Mouse (Mus musculus) forebrain, embryonic 10.5 days (tissue): ENCODE measurements around the gene Ntm. TPM values are rescaled to one million over a fixed set of nuclear protein-coding genes. Genes with fewer than 3 reads are reported as not detected.

Source experiments
- DNase-seq: peaks from one replicate; pipeline ENCODE4 v3.0.0-alpha.2; 2017; ENCODE audit warnings: low spot score; ENCODE audit errors: extremely low spot score
- H3K27ac ChIP-seq: fragments of 300-500 bp; sonication (generic); 2 replicates; pipeline ENCODE4 v1.5.1; 2016; ENCODE audit warnings: mild to moderate bottlenecking
- H3K27me3 ChIP-seq: fragments of 300-500 bp; sonication (generic); 2 replicates; pipeline ENCODE4 v1.6.1; 2016; ENCODE audit warnings: mild to moderate bottlenecking; ENCODE audit not compliant: poor library complexity, severe bottlenecking
- H3K36me3 ChIP-seq: fragments of 300-500 bp; sonication (generic); replicated peaks from 2 replicates; pipeline ENCODE4 v1.6.1; 2016; ENCODE audit warnings: mild to moderate bottlenecking, moderate library complexity
- H3K4me1 ChIP-seq: fragments of 300-500 bp; sonication (generic); 2 replicates; pipeline ENCODE4 v1.6.1; 2016
- H3K4me3 ChIP-seq: fragments of 300-500 bp; sonication (generic); 2 replicates; pipeline ENCODE4 v1.5.1; 2016; ENCODE audit warnings: mild to moderate bottlenecking, moderate library complexity
- H3K9me3 ChIP-seq: fragments of 300-500 bp; sonication (generic); 2 replicates; pipeline ENCODE4 v1.6.1; 2016; ENCODE audit warnings: mild to moderate bottlenecking, moderate library complexity
- whole genome bisulfite sequencing: fragments of 180-500 bp; shearing (Covaris S2); methylation state at CpG from one replicate; pipeline ENCODE4 v1.1.7; 2016; 5-methylcytosine and 5-hydroxymethylcytosine counted together
- polyA plus RNA-seq: library from polyadenylated mRNA; unstranded; fragments of >200 nt; fragmentation: Nextera tagmentation; extraction: Ambion mirVana; gene quantifications from 2 replicates; pipeline ENCODE4 v1.2.1, GENCODE M21; 2016

The Ntm gene
- polyA plus RNA-seq, 1 experiment from 2014 or later, result 6.5 TPM

DNA sequence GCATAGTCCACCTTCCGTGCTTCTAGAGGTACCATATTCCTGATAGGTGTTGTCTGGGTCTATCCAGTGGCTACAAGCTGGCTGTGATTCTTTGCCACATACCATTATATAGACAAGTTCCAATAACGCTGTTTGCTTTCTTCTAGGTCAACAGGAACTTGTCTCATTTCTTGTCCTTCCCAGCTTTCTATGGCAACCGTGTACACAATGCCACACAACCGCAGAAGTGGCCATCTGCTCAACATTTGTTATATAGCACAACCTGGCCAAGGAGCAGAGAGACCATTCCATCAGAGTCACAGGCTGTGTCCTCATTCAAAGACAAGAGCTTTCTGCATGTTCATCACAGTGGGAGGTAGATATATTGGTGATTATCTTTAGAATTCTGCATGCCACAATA is 404.0 kb downstream of the Ntm start:
- H3K27me3 ChIP-seq, result no peaks in the 10 kb centered on the region
- peaks cover 8% of the 10 kb centered on the region for H3K4me1 ChIP-seq
- no peak for DNase-seq
- H3K27ac ChIP-seq, result no peak overlapping the region
- H3K4me3 ChIP-seq, result no peak overlapping the region
- 89% methylated on average over 4 of the region's 4 CpGs for WGBS
- no peaks in the 10 kb centered on the region for H3K36me3 ChIP-seq
- no peaks in the 10 kb centered on the region for H3K9me3 ChIP-seq

GRCm38 (mm10) chr9:29550582-29550981 is 412.4 kb downstream of the Ntm start:
- no peak for DNase-seq
- Histone ChIP-seq H3K4me3 (no peak overlapping the region), H3K4me1 (peaks cover 7% of the 10 kb centered on the region), H3K27ac (no peak overlapping the region), H3K36me3 (no peaks in the 10 kb centered on the region), H3K27me3 (0 out of 2 replicates have a peak, but pooled peaks cover 3% of the 10 kb centered on the region), H3K9me3 (no peaks in the 10 kb centered on the region)
- 89% methylated on average over 8 of the region's 8 CpGs for WGBS

DNA sequence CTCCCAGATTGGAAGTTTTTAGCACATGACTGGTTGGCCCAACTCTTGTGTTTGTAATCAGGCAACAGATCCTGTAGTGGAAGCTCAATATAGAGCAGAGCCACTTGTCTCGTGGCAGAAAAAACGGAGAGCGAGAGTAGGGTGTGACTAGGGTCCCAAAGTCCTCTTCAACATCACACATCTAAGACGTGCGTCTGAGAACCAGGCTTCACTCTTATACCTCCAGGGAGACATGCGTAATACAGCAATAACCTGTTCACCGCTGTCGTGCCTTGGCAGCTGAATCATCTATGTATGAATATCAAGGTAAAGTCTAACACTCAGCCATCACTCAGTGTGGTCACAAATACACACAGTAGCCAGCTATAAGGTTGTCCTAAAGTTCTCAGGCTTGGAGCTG is 412.8 kb downstream of the Ntm start:
- Histone ChIP-seq H3K4me3 (no peak overlapping the region), H3K4me1 (peaks cover 7% of the 10 kb centered on the region), H3K27me3 (0 out of 2 replicates have a peak, but pooled peaks cover 3% of the 10 kb centered on the region), H3K27ac (no peak overlapping the region), H3K36me3 (no peaks in the 10 kb centered on the region), H3K9me3 (no peaks in the 10 kb centered on the region)
- WGBS, result 92% methylated on average over 8 of the region's 8 CpGs
- no peak for DNase-seq

- 92% methylated on average over 2 of the region's 2 CpGs for WGBS
- no peaks in the 10 kb centered on the region for H3K9me3 ChIP-seq
- no peaks in the 10 kb centered on the region for H3K36me3 ChIP-seq
- H3K27ac ChIP-seq, result no peak overlapping the region
- peaks cover 15% of the 10 kb centered on the region for H3K4me1 ChIP-seq
- H3K27me3 ChIP-seq, result no peaks in the 10 kb centered on the region
- no peak overlapping the region for H3K4me3 ChIP-seq
- DNase-seq, result no peak
Measured at GRCm38 (mm10) chr9:29536415-29536814, 426.5 kb downstream of the Ntm start.

DNA sequence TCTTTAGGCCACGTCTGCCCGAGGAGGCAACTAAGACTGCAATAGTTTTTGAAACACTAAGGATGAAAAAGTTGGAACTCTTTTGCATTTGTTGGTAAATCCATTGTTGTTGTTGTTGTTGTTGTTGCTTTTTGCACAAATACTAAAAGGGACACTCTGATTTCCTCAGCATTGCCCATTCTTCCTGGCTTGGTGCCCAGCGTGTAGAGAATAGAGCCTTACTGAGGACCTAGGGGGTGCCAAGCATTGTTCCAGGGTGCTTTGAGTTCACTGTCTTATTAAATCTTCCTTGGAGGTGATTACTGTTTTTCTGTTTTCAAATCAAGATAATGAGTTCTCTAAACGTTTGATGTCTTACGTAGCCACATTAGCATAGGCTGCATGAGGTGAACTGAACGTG is 428.2 kb downstream of the Ntm start:
- WGBS, result 76% methylated on average over 6 of the region's 6 CpGs
- Histone ChIP-seq H3K27ac (no peak overlapping the region), H3K27me3 (no peaks in the 10 kb centered on the region), H3K4me1 (peaks cover 15% of the 10 kb centered on the region), H3K9me3 (no peaks in the 10 kb centered on the region), H3K4me3 (no peak overlapping the region), H3K36me3 (no peaks in the 10 kb centered on the region)
- DNase-seq, result no peak

GRCm38 (mm10) chr9:29534304-29534703 is 428.6 kb downstream of the Ntm start:
- no peak for DNase-seq
- H3K36me3 ChIP-seq, result no peaks in the 10 kb centered on the region
- peaks cover 15% of the 10 kb centered on the region for H3K4me1 ChIP-seq
- 55% methylated on average over 7 of the region's 7 CpGs for WGBS
- H3K27ac ChIP-seq, result no peak overlapping the region
- H3K27me3 ChIP-seq, result no peaks in the 10 kb centered on the region
- H3K4me3 ChIP-seq, result no peak overlapping the region
- no peaks in the 10 kb centered on the region for H3K9me3 ChIP-seq

DNA sequence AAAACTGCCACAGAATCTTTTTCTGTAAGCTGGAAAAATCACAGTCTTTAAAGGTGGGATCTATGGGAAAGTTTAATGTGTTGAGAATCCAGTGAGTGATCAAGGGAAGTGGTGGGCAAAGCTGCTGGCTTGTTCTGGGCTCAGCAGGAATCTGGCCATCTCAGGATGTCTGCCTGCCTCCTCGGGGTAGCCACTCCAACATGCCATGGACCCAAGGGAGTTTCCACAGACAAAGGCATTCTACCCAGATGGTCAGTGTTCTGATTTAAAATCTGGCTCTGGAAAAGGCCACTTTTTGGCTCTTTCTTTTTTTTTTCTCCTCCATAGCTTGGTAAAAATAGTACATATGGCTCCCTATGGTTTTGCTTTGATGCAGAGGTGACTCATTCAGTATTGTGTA is 429.4 kb downstream of the Ntm start:
- H3K4me3 ChIP-seq, result no peak overlapping the region
- DNase-seq, result no peak
- no peaks in the 10 kb centered on the region for H3K27me3 ChIP-seq
- peaks cover 15% of the 10 kb centered on the region for H3K4me1 ChIP-seq
- no peaks in the 10 kb centered on the region for H3K36me3 ChIP-seq
- no peak overlapping the region for H3K27ac ChIP-seq
- 48% methylated on average over 1 of the region's 1 CpGs for WGBS
- H3K9me3 ChIP-seq, result no peaks in the 10 kb centered on the region

DNA sequence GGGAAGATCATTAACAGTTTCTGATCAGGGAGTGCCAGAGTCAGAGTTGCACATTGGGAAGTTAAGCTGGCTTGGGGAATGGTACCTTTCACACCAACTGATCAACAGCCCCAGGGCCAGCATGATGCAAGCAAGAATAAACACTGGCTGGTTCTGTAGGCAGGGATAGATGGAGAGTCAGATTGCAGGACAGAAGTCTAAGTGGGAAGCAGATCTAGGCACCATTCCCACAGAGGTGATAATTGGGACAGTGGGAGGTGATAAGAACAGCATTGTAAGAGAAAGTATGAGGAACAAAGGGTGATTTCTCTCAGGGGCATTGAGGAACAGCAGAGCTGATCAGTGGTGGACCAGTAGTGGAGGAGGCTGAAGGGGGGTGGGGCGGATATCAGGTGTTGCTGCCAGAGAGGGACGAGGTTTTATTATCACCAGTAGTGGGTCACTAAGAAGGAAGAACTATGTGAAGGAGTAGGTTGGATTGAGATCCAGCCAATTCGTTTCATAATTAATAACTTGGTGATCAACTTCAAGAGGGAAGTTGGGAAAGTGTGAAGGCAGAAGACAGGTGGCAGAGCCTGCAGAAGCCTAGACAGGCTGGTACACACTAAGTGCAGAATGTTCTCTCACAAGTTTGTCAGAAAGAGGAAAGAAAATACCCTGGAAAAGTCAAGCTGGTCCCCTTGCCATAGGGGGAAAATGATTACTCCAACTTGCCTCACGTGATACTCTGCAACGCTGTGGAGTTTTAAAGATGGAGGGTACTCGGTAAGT is 431.6 kb downstream of the Ntm start:
- Histone ChIP-seq H3K27me3 (no peaks in the 10 kb centered on the region), H3K4me3 (no peak overlapping the region), H3K4me1 (peaks cover 15% of the 10 kb centered on the region), H3K9me3 (no peaks in the 10 kb centered on the region), H3K36me3 (no peaks in the 10 kb centered on the region), H3K27ac (no peak overlapping the region)
- WGBS, result 88% methylated on average over 6 of the region's 6 CpGs
- DNase-seq, result no peak

- H3K27ac ChIP-seq, result no peak overlapping the region
Measured at GRCm38 (mm10) chr9:29524109-29524508, 438.8 kb downstream of the Ntm start.

GRCm38 (mm10) chr9:29523221-29523620 is 439.7 kb downstream of the Ntm start:
- Histone ChIP-seq H3K27me3 (peaks cover 26% of the 10 kb centered on the region), H3K4me3 (no peak overlapping the region), H3K36me3 (no peaks in the 10 kb centered on the region), H3K9me3 (peaks cover 2% of the 10 kb centered on the region; the same call in 1 of the 2 replicates), H3K4me1 (no peaks in the 10 kb centered on the region; the same call in 1 of the 2 replicates), H3K27ac (no peak overlapping the region)
- 87% methylated on average over 3 of the region's 3 CpGs for WGBS
- no peak for DNase-seq

More at GRCm38 (mm10) chr9:29524109-29524508, 438.8 kb downstream of the Ntm start:
- H3K4me3 ChIP-seq, result no peak overlapping the region
- no peak for DNase-seq
- H3K27me3 ChIP-seq, result peaks cover 17% of the 10 kb centered on the region
- H3K36me3 ChIP-seq, result no peaks in the 10 kb centered on the region
- H3K9me3 ChIP-seq, result no peaks in the 10 kb centered on the region; the same call in 1 of the 2 replicates
- no peaks in the 10 kb centered on the region; the same call in 1 of the 2 replicates for H3K4me1 ChIP-seq
- WGBS, result 83% methylated on average over 1 of the region's 1 CpGs

DNA sequence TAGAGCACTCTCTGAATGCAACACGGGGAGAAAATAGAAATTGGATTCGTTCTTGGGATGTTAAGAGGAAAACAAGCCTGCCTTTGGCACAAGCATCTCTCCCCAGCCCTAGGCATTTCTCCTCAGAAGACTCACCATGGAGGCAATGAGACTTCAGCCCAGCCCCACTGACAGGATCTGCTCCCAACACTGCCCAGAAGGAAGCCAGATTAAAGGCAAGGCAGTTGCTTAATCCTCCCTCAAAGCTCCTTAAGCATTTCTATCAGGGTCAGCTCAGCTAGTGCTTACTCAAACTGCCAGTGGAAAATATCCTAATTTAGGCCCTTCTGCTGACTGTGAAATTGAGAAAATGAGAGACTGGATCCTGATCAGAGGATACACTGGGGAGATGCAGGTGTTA is 443.8 kb downstream of the Ntm start:
- 36% methylated on average over 2 of the region's 2 CpGs for WGBS
- no peaks in the 10 kb centered on the region for H3K36me3 ChIP-seq
- H3K4me3 ChIP-seq, result no peak overlapping the region
- DNase-seq, result no peak
- H3K9me3 ChIP-seq, result peaks cover 3% of the 10 kb centered on the region; the same call in 1 of the 2 replicates
- H3K27me3 ChIP-seq, result peaks cover 57% of the 10 kb centered on the region
- no peak overlapping the region for H3K27ac ChIP-seq
- H3K4me1 ChIP-seq, result peaks cover 9% of the 10 kb centered on the region; the same call in 1 of the 2 replicates

DNA sequence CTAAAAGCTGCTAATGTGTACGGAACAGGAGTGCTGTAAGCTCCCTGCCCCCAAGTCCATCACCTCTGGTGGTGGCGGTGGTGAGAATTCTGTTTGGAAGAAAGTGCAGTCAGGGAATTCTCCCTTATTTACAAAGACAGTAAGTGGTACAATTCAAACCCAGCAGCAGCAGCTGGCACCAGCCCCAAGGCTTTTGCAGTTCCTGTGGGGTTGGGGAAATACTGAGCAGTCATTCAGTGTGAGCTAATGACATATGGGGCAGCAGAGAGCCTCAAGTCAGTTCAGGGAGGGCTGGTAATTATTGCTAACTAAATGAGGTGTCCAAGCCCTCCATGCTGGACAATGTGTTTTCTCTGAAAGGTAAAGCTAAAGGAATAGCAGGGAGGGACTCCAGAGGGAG is 446.3 kb downstream of the Ntm start:
- H3K9me3 ChIP-seq, result peaks cover 3% of the 10 kb centered on the region; the same call in 1 of the 2 replicates
- H3K4me3 ChIP-seq, result no peak overlapping the region
- no peak for DNase-seq
- H3K4me1 ChIP-seq, result peaks cover 9% of the 10 kb centered on the region; the same call in 1 of the 2 replicates
- no peak overlapping the region for H3K27ac ChIP-seq
- H3K36me3 ChIP-seq, result no peaks in the 10 kb centered on the region
- WGBS, result 78% methylated on average over 2 of the region's 2 CpGs
- H3K27me3 ChIP-seq, result peaks cover 77% of the 10 kb centered on the region

DNA sequence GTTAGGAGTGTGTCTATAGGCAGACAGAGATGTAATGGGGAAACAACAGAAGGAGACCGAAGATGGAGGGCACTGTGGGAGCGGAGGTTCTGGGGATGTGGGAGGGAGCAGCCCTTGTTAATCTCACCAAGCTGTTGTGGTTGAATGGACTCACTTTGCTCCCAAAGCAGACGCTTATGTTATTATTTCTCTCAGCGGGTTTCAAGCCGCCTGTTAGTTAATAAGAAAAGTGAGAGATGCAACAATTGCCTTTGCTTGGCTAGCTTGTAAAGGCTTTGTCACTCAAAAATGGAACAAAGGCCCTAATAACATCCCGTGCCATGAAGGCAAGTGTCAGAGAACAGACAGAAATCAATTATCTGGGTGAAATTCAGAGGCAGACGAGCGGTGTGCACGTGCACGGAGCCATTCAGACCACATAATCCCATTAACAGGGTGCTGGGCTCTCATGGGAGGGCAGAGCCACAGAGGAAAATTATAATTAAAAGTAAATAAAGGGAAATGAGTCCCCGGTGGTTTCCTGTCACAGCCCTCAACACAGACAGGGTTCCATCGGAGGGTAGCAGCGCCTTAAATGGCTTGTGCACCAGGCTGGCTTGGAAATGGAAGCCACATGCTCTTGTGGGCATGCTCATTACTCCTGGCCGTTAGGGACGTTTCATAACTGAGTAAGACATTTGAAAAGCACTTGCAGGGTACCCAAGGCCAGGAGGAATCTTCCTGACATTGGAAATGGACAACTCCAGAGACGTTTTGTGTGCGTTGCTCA is 448.2 kb downstream of the Ntm start:
- Histone ChIP-seq H3K27ac (no peak overlapping the region), H3K9me3 (peaks cover 3% of the 10 kb centered on the region; the same call in 1 of the 2 replicates), H3K36me3 (no peaks in the 10 kb centered on the region), H3K27me3 (peaks cover 75% of the 10 kb centered on the region), H3K4me3 (no peak overlapping the region), H3K4me1 (peaks cover 9% of the 10 kb centered on the region; the same call in 1 of the 2 replicates)
- no peak for DNase-seq
- 53% methylated on average over 17 of the region's 17 CpGs for WGBS
